8 mouse cellular contexts compared by ENCODE assay signal in the genomic region with DNA sequence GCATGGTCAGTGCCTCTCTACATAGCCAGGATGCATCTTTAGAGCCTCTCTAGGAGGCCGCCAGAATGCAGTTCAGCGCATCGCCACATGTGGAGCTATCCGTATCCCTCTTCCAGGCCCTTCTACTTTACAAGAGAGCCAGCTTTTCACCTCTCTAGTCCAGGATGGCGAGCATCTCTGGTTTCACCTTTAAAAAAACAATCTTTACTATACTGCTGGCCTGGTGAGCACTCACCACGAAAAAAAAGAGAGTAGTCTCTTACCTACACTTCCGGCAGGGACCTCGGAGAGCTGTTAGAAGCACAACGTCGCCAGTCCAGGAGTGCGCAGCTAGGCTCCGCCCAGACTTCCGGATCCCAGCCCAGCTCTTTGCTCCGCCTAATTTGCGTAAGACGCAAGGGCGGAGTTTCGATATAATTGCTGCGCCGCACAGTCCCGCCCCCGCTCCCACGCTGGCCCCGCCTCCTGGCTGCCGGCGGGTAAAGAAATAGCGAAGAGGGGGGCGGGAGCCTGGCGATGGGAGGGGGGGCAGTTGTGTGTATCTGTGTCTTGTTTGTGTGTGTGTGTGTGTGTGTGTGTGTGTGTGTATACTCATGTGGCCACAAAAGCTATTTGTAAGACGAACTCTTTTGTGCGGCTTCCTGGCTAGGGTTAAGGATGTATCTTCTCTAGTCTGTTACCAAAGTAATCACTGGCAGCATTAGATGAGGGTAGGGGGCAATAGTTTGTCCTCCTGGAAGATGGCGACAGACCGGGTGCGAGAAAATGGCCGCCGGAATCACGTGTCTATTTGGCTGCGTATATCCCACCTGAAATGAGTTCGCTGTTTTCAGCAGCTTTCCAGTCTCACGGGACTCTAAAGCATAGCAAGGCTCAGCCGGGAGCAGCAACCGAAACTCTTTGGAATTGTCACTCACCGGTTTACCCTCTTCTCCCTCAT. TPM values are rescaled to one million over a fixed set of nuclear protein-coding genes. Genes with fewer than 3 reads are reported as not detected.
DNase-seq lines count a peak whose midpoint lies in the region; ATAC-seq lines count a peak whose summit lies in the region.

Gene Gnl3l, minus strand, starts transcription at position 385 of the 940 bp plus-strand sequence.

- H3K36me3 ChIP-seq in hindbrain, embryonic 16.5 days (ENCODE audit: control insufficient read depth, insufficient read depth, low read length) = 0 out of 2 replicates have a peak, but pooled peaks cover 2% of the 10 kb centered on the region
- no peaks in the 10 kb centered on the region for H3K36me3 ChIP-seq in macrophage (ENCODE audit: inconsistent target)

- H3K79me2 ChIP-seq in macrophage (ENCODE audit: inconsistent target) = no peaks in the 10 kb centered on the region; the same call in 1 of the 2 replicates

- H3K4me3 ChIP-seq in hindbrain, embryonic 16.5 days (ENCODE audit: low read length) = peak within 1 kb of the TSS; percentile 46
- H3K4me3 ChIP-seq in macrophage (ENCODE audit: inconsistent target) = peak within 1 kb of the TSS; percentile 45

- H3K9ac ChIP-seq in hindbrain, embryonic 16.5 days (ENCODE audit: low read depth, low read length) = peak within 1 kb of the TSS; percentile 60

- H3K27ac ChIP-seq in hindbrain, embryonic 16.5 days (ENCODE audit: low read depth, low read length) = peak within 1 kb of the TSS; percentile 85
- H3K27ac ChIP-seq in macrophage = no peak within 1 kb of the TSS

- no peaks in the 10 kb centered on the region for H3K27me3 ChIP-seq in hindbrain, embryonic 16.5 days (replicated peaks; ENCODE audit: control insufficient read depth, insufficient read depth, low read length)

- 13% methylated on average over 40 of the region's 43 CpGs for whole genome bisulfite sequencing in hindbrain, embryonic 16.5 days
- WGBS in macrophage (ENCODE audit: missing documents) = 18% methylated on average over 42 of the region's 43 CpGs

- H3K9me3 ChIP-seq in hindbrain, embryonic 16.5 days (ENCODE audit: control insufficient read depth, low read length) = no peaks in the 10 kb centered on the region

- peak within 1 kb of the TSS; percentile 57 for H3K4me2 ChIP-seq in hindbrain, embryonic 16.5 days (ENCODE audit: low read length)

- peak; percentile 97 for ATAC-seq in hindbrain, embryonic 16.5 days

- DNase-seq in WW6 (ENCODE audit: low read depth, low spot score) = peak; percentile 71
- peak; percentile 50 to 80 for DNase-seq in cerebellum, postnatal 4 days (ENCODE audit: low spot score in 2 of 2)
- DNase-seq in gastrocnemius, adult 18-20 months (ENCODE audit: low spot score) = peak; percentile 87
- peak; percentile 76 to 78 for DNase-seq in left cerebral cortex, adult 18-20 months (ENCODE audit: low spot score in 2 of 2)
- DNase-seq in right cerebral cortex, adult 18-20 months = peak; percentile 89
- peak; percentile 19 for DNase-seq in urinary bladder, postnatal 10 days (ENCODE audit: low spot score)

- H3K4me1 ChIP-seq in hindbrain, embryonic 16.5 days (ENCODE audit: control insufficient read depth, insufficient read depth, low read depth, low read length) = no peaks in the 10 kb centered on the region

RNA-seq across cellular contexts. Expression of gene Gnl3l, which starts in this region (rescaled TPM):
- total RNA-seq in gastrocnemius, adult 18-20 months (2021) = 10 to 100 TPM; 37.3 to 42.7 TPM
- polyA plus RNA-seq in hindbrain, embryonic 16.5 days (2015; fragmentation: Nextera tagmentation; extraction: Ambion mirVana) = 80.7 and 80.9 TPM in 2 replicates
- 100 to 1,000 TPM; 210 to 212 TPM for total RNA-seq in left cerebral cortex, adult 18-20 months (2021)
- 10 to 100 TPM in 17 of 26 experiments, 1 to 10 TPM in 9; 3.2 to 24.0 (median 13.7) TPM for total RNA-seq in macrophage (2018; cell fraction: chromatin; rRNA removed)
- total RNA-seq in macrophage (2018; cell fraction: cytosol; rRNA removed) = 10 to 100 TPM in 21 of 26 experiments, 1 to 10 TPM in 5; 7.7 to 14.6 (median 11.6) TPM
- total RNA-seq in macrophage (2018; cell fraction: nucleus; rRNA removed) = 10 to 100 TPM in 12 of 26 experiments, 1 to 10 TPM in 14; 4.3 to 13.8 (median 8.9) TPM
- 7.5 to 12.8 TPM (median 8.6 TPM) in 3 replicates for polyA plus RNA-seq in macrophage (2018)

Comparison
In these comparisons a context has a peak if more than half of its experiments do, and no peak if none do; other contexts are left out.
1. RNA of gene Gnl3l (total RNA-seq): 210 to 212 TPM in left cerebral cortex, adult 18-20 months; 37.3 to 42.7 TPM in gastrocnemius, adult 18-20 months; every median in the first group is over 4 times any median in the second.
2. DNase-seq: peak in every context shown above with its lines; median percentile 89 in right cerebral cortex, adult 18-20 months; 87 in gastrocnemius, adult 18-20 months; 77 in left cerebral cortex, adult 18-20 months; 71 in WW6; 65 in cerebellum, postnatal 4 days; 19 in urinary bladder, postnatal 10 days.